Mouse (Mus musculus): Measurements from ENCODE around the gene Klhl29.

DNA sequence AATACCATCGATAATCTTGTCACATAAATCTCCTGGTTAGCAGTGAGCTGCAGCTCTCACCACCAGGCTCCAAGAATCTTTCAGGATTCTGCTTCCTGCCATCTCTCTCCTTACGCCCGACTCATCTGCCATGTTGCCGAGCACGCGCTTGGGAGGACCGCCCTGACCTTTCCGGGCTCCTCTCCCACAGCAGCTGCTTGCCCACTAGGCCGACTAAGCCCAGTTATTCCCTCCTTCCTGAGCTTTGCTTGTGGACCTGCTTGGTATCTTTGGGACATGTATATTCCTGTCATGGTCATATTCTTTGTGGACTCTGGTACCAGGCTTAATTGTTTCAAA lies 183.1 kb downstream of the Klhl29 start:
- no peak for TF ChIP-seq POLR2A (IDR thresholded peaks at IDR 0.05; ENCODE audit: insufficient read depth, low read depth, low read length)
- no peak for TF ChIP-seq CTCF (IDR thresholded peaks at IDR 0.05)
